Mouse (Mus musculus) layer of hippocampus, adult 9-11 months (tissue): Measurements from ENCODE around the gene Ndrg3.
A peak's percentile ranks its signal among the peaks of the same experiment; 100 is the strongest.
"Not testable (repeated sequence)": the region's sequence is repeated elsewhere in the genome, so short reads cannot be mapped to it uniquely, and the experiment has no call there.

Source experiments
- DNase-seq: peaks from one replicate; pipeline ENCODE4 v3.0.0; 2022

The Ndrg3 gene

DNA sequence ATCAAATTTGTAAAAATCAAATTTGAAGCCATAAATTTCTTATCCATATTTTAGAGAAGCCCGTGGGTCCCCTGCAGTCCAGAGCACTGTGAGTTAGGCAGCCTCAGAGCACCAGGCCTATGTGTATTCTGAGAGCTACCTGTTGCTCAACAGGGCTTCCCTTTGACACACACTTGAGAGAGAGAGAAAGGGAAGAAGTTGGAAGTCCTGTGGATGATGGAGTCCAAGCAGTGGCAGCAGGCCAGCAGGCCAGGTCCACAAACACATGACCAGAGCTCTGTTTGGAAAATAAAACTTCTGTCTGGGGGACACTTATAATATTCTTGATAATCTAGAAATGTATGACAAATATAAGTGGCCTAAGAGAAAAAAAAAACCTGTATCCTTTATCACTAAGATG, 58.4 kb downstream of the Ndrg3 start:
- no peak for DNase-seq

DNA sequence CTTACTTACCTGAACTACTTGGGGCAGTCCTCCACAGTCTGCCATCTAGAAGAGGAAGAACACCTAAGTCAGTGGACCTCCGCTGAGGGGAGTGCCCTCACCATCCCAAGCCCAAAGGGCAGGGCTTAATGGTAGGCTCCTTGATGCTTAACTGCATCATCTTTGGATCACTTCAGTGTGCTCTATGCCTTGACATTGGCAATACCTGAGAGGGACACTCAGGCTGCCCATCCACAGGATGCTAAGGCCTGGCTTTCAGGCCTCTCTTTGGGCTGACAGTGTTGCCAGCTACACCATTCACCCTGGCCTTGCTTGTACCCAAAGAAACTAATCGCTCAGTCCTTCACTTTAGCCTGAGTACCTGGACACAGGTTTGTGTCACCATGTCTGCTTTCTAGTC, 60.4 kb downstream of the Ndrg3 start:
- DNase-seq, result no peak

DNA sequence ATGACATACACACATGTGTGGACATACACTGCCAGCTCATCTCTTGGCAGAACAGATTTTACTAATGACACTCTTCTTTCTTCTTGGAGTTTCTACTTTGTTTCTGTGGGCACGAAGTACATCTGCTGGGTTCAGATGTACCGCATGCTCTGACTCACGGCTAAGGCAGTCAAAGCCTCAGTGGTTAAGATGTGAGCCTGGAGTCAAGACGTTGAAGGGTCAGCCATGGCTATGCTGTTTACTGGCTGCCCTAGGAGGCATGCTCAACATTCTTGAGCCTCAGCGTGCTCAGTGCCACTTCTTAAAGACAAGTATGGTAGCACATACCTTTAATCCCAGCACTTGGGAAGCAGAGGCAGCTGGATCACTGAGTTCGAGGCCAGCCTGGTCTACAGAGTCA, 61.3 kb downstream of the Ndrg3 start:
- no peak for DNase-seq

DNA sequence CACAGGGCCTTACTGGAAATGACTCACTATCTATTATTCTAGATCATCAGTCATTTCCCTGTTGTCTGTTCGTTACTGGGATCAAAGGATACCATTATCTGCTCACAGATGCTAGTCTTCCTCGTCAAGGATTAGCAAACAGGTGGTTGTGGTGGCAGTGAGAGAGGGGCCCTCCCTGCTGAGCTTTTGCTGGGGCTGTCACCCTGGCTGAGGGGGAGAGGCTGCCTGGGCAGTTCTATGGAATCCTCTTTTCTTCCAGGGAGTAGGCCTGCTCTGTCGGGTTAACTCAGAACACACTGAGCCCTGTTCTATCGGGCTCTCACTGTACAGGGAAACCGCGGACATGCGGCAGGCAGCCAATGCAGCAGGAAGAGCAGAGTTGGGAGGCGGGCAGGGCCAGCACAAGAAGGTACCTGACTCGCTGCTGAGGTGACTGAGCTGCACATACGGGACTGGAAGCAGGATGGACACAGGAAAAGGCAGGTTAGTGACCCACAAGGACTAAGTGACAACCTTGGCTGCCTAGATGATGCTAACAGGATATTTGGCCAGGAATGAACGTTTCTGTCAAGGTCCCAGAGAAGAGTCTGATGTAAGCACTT, 62.2 kb downstream of the Ndrg3 start:
- no peak for DNase-seq

DNA sequence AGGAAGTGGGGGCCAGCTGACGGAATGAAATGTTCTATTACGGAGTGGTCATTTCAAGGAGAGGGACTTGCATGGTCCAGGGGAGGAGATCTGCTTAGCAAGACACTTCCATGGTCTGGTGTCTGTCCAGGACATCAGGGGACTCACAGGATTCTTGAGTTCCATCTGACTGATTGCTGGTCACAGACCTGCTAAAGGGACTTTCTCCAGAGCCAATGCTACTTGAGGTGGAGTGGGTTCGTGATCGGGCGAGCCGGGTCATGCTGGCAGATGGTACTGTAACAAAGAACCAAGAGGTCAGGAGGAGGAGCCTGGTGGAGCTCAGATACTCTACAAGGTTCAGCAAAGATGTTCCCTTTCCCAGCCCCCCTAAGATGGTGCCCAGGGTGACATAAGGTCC, 63.2 kb downstream of the Ndrg3 start:
- no peak for DNase-seq

DNA sequence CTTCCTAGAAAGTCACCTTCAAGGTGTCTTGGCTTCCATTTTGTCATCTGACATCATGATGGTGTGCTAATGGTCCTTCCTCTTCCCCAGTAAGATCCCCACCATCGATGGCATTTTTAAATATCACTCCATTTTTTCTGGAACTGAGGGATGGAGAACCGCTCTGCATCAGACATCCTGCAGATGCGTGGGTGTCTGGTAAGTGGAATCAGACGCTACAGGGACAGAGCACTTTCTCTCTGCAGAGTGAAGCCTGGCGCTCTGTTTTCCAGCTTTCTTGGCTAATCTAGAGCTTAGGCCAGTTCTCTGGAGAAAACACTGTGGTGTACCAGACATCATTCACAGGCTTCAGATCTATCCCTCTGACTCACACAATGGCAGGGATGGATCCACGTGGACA, 64.2 kb downstream of the Ndrg3 start:
- no peak for DNase-seq

DNA sequence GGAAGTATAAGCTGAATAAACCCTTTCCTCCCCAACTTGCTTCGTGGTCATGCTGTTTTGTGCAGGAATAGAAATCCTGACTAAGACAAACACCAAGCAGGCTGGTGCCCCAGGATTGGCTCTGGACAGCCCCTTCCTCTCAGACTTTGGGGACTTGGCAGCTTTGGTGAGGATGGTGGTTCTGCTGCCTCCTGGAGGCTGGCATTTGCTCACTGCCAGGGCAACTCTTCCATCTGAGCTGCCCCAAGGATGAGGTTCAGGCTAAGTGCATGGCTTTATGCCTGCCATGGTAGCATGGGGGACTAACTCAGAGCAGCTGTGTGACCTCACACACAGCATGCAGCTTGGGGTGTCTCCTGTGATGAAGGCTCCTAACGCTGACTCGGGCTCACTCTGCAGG, 66.2 kb downstream of the Ndrg3 start:
- DNase-seq, result not testable (repeated sequence)

DNA sequence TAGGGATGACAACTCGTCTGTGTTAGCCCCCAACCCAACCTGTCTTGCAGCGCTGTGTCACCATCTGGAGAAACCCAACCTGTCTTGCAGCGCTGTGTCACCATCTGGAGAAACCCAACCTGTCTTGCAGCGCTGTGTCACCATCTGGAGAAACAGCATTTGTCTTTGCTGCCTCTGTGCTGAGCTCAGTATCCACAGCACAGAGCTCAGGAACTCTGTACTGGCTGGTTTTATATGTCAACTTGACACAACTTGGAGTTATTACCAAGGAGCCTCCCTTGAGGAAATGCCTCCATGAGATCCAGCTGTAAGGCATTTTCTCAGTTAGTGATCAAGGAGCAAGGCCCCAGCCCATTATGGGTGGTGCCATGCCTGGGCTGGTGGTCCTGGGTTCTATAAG, 66.8 kb downstream of the Ndrg3 start:
- not testable (repeated sequence) for DNase-seq

DNA sequence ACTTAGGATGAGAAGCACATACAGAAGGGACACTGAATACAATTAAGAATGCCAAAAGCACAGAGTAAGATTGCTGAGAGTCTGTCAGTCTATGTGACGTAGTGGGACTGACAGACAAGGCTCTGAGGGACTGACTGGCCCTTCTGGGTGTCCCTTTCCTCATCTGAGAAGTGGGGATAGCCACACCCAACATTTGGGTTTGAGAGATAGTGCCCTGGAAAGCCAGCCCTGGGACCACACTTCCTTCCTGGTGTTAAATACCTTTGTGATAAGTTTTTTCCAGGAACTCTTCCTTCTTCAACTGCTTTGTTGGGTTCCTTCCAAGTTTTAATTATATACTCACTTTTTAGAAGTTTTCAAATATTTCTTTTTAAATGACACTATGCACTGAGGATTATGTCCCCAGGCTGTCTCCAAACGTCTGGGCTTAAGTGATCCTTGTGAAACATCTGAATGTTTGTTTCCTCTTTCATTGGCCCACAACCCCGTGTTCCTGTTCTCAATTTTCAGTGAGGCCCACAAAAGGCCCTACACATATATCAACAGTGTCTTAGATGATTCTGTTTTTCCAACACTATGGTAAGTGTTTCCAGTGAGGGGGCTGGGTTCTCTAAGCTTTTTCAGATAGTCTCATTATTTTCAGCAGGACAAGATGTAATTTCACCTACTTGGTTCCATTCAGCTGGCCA, 67.5 kb downstream of the Ndrg3 start:
- DNase-seq, result no peak

DNA sequence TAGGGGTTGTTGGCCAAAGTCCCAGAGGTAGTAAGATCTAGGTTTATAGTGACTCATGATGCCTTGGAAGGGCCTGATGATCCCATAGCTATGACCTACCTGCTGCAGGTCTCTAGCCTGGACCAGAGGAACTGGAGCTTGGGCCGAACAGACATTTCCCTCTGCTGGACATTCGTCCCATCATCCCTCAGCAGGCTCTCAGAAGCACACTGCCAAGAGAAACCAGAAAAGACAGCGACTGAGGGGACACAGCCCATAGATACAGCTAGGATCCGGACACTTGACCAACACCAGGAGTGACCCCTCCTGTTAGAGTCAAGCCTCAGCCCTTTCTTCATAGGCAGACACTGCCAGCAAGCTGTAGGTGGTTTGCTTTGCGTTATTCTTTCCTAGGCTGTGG, 68.8 kb downstream of the Ndrg3 start:
- no peak for DNase-seq

DNA sequence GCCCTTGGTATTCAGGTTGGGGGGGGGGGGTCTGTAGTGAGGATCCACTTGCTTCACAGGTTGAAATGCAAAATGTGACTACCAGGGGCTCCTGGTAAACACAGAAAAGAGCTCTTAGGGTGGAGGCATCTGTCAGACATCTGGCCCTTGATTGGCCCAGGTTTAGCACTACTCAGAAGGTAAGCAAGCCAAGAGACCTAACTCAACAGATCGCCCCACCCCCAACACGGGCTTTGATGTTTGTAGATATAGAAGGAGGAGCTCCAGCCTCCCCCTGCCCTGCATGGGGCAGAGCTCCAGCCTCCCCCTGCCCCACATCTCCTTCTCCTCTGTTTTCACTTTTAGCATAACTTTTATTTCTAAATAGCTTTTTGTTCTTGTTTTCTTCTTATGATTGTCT, 72.1 kb downstream of the Ndrg3 start:
- no peak for DNase-seq

DNA sequence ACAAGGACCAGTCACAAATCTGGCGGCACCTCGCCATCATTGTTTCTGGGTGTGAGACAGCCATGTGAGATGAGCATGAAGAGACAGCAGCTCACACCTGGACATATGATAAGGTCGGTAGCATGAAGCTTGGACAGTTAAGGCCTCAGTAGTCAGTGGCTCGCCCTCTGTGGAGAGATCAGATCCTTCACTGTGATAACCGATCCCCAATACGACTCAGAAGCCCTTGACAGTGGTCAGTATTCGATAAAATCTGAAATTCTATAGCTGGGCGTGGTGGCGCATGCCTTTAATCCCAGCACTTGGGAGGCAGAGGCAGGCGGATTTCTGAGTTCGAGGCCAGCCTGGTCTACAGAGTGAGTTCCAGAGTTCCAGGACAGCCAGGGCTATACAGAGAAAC, 72.7 kb downstream of the Ndrg3 start:
- not testable (repeated sequence) for DNase-seq

DNA sequence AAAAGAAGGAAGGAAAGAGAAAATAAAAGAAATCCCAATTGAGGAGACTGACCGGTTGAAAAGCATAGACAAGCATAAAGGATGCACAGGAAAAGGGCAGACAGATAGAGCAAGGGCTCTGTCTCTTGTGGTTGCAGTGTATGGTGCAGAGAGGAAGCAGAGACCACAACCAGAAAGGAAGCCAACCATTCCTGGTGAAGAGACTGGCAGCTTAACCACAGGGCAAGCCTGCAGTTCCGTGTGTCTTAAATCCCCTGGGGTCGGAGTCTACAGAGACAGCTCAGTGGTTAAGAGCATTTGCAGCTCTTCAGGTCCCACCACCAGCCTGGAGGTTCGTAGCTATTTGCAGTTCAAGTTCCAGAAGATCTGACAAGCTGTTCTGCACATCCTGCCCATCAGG, 73.3 kb downstream of the Ndrg3 start:
- DNase-seq, result no peak

DNA sequence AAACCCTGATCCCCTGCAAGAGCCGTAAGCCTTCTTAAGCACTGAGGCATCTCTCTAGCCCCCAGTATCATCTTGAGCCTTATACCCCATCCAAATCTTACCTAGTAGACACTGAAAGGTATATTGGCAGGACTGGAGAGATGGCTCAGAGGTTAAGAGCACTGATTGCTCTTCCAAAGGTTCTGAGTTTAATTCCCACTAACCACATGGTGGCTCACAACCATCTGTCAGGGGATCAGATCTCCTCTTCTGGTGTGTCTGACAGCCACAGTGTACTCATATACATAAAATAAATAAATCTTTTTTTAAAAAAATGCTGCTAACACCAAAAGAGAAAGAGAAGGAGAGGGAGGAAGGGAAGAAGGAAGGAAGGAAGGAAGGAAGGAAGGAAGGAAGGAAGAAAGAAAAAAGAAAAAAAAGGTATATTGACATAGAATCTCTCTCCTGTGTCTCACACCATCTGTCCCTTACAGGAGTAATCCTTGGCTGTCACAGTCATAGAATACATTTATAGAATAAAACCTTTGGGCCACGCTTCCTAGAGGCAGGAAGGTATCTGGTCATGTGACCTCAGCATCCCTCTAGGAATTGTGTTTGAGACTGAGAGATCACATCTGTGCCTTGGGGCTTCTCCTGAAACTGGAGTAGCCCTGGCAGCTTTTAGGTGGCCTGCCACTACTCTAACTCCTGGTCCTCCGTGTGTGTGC, 75.3 kb downstream of the Ndrg3 start:
- no peak for DNase-seq

DNA sequence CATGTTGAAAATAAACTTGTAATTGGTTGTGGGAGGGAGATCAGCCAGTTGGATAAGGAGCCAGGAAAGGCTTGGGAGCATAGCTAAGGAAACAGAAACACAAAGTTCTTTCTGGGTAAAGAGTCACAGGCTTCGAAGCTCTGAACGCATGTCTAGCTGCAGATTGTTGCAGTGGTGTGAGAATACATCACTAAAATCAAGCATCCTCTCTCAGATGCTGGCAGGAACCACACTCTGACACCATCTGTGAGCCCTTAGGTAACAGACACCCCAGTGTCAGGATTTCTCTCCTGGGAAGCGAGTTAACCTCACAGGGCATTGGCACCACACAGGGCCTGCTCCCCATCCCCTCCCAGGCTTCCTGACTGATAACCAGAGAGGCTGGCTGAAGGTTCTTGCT, 76.3 kb downstream of the Ndrg3 start:
- no peak for DNase-seq

DNA sequence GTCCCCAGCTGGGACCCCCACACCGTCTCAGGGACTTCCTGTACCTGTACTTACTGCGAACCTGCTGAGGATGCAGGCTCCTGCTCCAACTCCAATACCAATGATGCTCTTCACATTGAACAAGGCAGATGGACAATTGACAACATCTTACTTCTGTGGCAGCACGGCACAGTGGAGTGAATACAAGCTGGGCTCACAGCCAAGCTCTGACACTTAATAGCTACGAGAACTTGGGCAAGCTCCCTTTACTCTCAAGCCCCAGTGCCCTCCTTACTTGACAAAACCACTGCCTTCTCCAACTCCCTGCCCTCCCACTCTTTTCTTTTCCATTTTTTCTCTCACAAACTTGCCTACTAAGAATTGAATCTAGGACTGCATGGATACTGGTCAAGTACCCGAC, 78.7 kb downstream of the Ndrg3 start:
- no peak for DNase-seq

DNA sequence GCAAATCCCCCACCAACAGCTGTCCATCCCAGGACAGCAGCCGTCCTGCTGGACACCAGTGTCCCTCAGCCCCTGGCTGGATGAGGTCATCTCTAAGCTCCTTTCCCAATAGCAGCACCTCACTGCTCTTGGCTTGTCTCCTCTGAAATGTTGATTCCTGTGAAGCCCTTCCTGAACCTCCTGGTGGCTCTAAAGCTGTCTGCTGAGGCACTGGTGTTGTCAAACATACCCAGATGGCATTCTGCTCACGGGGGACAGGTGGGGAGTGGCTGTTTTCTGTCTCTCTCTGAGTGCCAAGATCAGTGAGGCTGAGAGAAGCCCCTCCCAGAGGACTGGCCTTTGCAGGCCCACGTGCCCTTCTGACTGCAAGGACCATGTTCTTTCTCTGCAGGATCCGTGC, 85.9 kb downstream of the Ndrg3 start:
- DNase-seq, result not testable (repeated sequence)

DNA sequence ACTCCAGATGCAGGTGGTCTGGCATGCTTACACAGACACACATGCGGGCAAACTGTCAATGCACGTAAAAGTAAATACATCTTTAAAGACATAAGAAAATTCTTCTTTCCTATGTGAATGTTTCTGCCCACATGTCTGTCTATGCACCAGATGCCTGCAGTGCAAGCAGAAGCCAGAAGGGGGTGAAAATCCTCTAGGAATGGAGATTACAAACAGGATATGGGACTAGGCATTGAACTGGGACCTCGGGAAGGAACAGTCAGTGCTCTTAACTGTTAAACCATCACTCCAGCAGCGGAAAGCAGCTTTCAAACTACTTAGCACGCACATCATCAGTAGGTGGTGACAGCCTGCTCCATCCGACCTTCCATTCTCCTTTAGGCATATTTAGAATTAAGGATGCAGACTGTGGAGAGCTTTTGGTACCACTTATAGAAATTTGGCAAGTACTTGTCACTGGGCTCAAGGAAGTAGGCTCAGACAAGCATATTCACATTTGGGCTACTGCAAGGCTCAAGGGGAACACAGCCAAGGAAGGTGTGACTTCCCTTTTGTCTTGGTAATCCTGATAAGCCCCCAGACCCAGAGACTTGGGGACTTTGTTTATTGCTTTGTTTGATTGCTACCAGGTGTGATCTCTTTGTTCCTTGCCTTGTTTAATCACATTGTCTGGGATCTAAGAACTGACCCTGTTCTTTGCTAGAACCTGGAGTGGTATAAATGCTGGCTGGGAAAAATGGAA, 86.7 kb downstream of the Ndrg3 start:
- DNase-seq, result peak; percentile 73

DNA sequence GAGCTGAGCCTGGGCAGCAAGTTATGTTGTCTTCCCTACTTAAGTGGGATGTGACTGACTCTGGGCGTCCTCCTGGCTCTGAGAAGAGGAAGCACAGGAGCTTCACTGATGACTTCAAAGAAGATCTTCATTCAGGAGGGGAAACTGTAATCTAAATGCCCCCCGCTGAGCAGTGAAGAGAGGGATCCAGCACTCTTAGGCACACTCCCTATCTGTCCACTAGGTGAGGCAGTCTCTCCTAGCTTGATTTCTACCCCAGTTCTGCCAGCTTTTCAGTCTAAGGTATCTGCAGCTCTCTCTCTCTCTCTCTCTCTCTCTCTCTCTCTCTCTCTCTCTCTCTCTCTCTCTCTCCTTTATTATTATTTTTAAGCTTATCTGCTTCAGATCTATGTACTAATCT, 88.5 kb downstream of the Ndrg3 start:
- DNase-seq, result no peak

DNA sequence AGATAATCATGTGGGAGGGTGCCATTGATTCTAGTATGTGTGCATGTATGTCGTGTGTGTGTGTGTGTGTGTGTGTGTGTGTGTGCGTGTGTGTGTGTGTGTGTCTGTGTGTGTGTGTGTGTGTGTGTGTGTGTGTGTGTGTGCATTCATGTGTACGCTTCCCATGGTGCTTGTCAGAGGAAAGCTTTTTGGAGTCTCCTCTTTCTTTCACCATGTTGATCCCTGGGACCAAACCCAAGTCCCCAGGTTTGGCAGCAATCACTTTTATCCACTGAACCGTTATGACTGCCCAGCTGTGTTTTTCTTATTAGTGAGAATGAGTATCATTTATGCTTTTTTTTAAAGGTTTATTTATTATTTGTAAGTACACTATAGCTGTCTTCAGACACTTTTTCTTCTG, 89.4 kb downstream of the Ndrg3 start:
- not testable (repeated sequence) for DNase-seq

DNA sequence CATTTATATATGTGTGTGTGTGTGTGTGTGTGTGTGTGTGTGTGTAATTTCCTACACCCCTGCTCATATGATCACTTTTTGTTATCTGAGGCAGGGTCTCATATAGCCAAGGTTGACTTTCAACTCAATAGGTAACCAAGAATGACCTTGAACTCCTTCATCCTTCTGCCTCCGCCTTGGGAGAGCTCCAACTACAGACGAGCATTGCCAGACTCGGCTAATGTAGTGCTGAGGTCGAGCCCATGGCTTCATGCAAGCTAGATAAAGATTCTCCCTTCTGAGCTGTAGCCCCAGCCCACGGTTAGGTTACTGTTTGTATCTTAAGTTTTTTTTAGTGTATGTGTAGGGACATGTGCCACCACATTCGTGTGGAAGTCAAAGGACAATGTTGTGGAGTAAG, 90.0 kb downstream of the Ndrg3 start:
- DNase-seq, result no peak

DNA sequence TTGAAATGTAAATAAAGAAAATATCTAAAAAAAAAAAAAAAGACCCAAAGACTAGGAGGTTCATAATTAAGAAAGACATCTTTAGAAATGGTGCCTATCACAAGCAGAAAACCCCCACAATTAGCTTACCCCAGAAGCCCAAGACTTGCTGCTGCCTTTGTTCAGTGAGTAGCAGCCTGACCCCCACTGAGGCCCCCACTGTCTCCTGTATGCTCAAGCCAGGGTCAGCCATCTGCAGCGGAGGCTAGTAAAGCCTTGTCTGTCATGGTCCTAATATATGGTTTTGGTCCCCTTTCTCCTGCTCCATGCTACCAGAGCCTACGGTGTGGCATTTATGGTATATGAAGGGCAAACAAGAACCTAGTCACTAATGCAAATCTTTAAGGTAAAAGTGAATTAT, 90.5 kb downstream of the Ndrg3 start:
- DNase-seq, result no peak

DNA sequence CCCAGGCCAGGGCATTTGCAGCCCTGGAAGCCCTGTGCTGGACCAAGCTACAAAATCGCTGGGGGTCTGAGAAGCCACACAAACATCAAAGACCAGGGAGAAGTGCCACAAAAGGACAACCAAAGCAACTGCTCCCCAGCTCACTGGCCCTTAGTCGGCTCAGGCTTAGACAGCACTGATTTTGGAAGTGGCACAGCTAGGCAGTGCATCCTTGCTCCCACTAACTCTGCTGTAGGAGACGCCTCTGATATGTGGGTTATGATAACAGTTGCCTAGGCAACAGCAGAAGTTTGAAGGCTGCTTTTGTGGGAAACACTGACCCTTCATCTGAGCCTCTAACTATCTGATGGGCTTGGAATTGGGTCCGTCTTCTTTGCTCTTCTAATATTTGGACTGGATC, 92.7 kb downstream of the Ndrg3 start:
- no peak for DNase-seq

DNA sequence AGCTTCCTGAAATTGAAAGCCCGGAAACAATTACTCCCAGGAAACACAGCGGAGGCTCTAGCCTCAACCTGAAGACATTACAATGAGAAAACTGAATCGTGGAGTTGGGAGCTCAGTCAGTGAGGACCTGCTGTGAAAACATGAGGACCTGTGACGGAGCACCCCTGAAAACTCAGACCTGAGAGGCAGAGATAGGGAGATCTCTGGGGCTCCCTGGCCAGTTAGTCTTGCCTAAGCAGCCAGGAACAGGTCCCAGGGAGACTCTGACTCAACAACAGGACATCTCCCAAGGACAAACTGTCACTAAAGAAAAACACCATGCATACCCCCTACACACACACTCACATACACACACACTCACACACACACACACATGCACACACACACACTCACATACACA, 93.5 kb downstream of the Ndrg3 start:
- DNase-seq, result no peak
